Mouse (Mus musculus): ENCODE measurements at regions not wholly inside any gene's neighbourhood (a gene's known extent, or its start where the extent isn't known, plus 50 kb on each side); places are given as distances from the start of the nearest gene placed in this dataset.

GRCm38 (mm10) chr9:85521342-85521741, 194.2 kb upstream of the Tent5a start:
- H3K4me3 ChIP-seq: no peak overlapping the region
- H3K27ac ChIP-seq: no peak overlapping the region
- no peaks in the 10 kb centered on the region for H3K27me3 ChIP-seq (ENCODE audit: control insufficient read depth, insufficient read depth, low read length)
- 31% methylated on average over 2 of the region's 2 CpGs for WGBS
- intact Hi-C loops (cut with DNase I): no loop called here
- TF ChIP-seq CTCF (IDR thresholded peaks at IDR 0.05) (peak; percentile 37; the same call in 1 of the 2 replicates), POLR2A (IDR thresholded peaks at IDR 0.05; ENCODE audit: insufficient read depth, low read depth, low read length) (no peak), EP300 (IDR thresholded peaks at IDR 0.05; ENCODE audit: insufficient read depth, low read depth, low read length) (no peak)
- H3K79me2 ChIP-seq (replicated peaks; ENCODE audit: control insufficient read depth, insufficient read depth, low read length): no peaks in the 10 kb centered on the region
- no peak for DNase-seq
- no peak overlapping the region for H3K9ac ChIP-seq (ENCODE audit: low read depth, low read length)
- no peaks in the 10 kb centered on the region for H3K4me1 ChIP-seq (ENCODE audit: control insufficient read depth, insufficient read depth, low read length)
- no peaks in the 10 kb centered on the region for H3K36me3 ChIP-seq (ENCODE audit: control insufficient read depth, insufficient read depth, low read length)

GRCm38 (mm10) chr9:85520941-85521340, 193.8 kb upstream of the Tent5a start:
- DNase-seq: no peak
- intact Hi-C loops (cut with DNase I): no loop called here
- no peaks in the 10 kb centered on the region for H3K27me3 ChIP-seq (ENCODE audit: control insufficient read depth, insufficient read depth, low read length)
- H3K9ac ChIP-seq (ENCODE audit: low read depth, low read length): no peak overlapping the region
- no peaks in the 10 kb centered on the region for H3K4me1 ChIP-seq (ENCODE audit: control insufficient read depth, insufficient read depth, low read length)
- no peak overlapping the region for H3K27ac ChIP-seq
- H3K4me3 ChIP-seq: no peak overlapping the region
- H3K36me3 ChIP-seq (ENCODE audit: control insufficient read depth, insufficient read depth, low read length): no peaks in the 10 kb centered on the region
- 79% methylated on average over 6 of the region's 6 CpGs for WGBS
- no peak for TF ChIP-seq CTCF (IDR thresholded peaks at IDR 0.05)
- TF ChIP-seq EP300 (IDR thresholded peaks at IDR 0.05; ENCODE audit: insufficient read depth, low read depth, low read length): no peak
- no peak for TF ChIP-seq POLR2A (IDR thresholded peaks at IDR 0.05; ENCODE audit: insufficient read depth, low read depth, low read length)
- no peaks in the 10 kb centered on the region for H3K79me2 ChIP-seq (replicated peaks; ENCODE audit: control insufficient read depth, insufficient read depth, low read length)

GRCm38 (mm10) chr9:85499006-85499405, 171.9 kb upstream of the Tent5a start:
- Histone ChIP-seq H3K36me3 (ENCODE audit: control insufficient read depth, insufficient read depth, low read length) (no peaks in the 10 kb centered on the region), H3K27ac (no peak overlapping the region), H3K79me2 (replicated peaks; ENCODE audit: control insufficient read depth, insufficient read depth, low read length) (no peaks in the 10 kb centered on the region), H3K4me3 (no peak overlapping the region), H3K27me3 (ENCODE audit: control insufficient read depth, insufficient read depth, low read length) (no peaks in the 10 kb centered on the region), H3K9ac (ENCODE audit: low read depth, low read length) (no peak overlapping the region), H3K4me1 (ENCODE audit: control insufficient read depth, insufficient read depth, low read length) (no peaks in the 10 kb centered on the region)
- DNase-seq: no peak
- no peak for TF ChIP-seq CTCF (IDR thresholded peaks at IDR 0.05)
- TF ChIP-seq EP300 (IDR thresholded peaks at IDR 0.05; ENCODE audit: insufficient read depth, low read depth, low read length): no peak
- TF ChIP-seq POLR2A (IDR thresholded peaks at IDR 0.05; ENCODE audit: insufficient read depth, low read depth, low read length): no peak
- intact Hi-C loops (cut with DNase I): no loop called here
- WGBS: 79% methylated on average over 4 of the region's 4 CpGs

GRCm38 (mm10) chr9:85497348-85497747, 170.2 kb upstream of the Tent5a start:
- Histone ChIP-seq H3K9ac (ENCODE audit: low read depth, low read length) (no peak overlapping the region), H3K79me2 (replicated peaks; ENCODE audit: control insufficient read depth, insufficient read depth, low read length) (no peaks in the 10 kb centered on the region), H3K36me3 (ENCODE audit: control insufficient read depth, insufficient read depth, low read length) (no peaks in the 10 kb centered on the region), H3K27me3 (ENCODE audit: control insufficient read depth, insufficient read depth, low read length) (no peaks in the 10 kb centered on the region), H3K4me1 (ENCODE audit: control insufficient read depth, insufficient read depth, low read length) (no peaks in the 10 kb centered on the region), H3K27ac (no peak overlapping the region), H3K4me3 (no peak overlapping the region)
- 97% methylated on average over 1 of the region's 1 CpGs for WGBS
- no peak for DNase-seq
- TF ChIP-seq EP300 (IDR thresholded peaks at IDR 0.05; ENCODE audit: insufficient read depth, low read depth, low read length) (no peak), CTCF (IDR thresholded peaks at IDR 0.05) (no peak)
- intact Hi-C loops (cut with DNase I): no loop called here

- Histone ChIP-seq H3K36me3 (ENCODE audit: control insufficient read depth, insufficient read depth, low read length) (no peaks in the 10 kb centered on the region), H3K27me3 (ENCODE audit: control insufficient read depth, insufficient read depth, low read length) (no peaks in the 10 kb centered on the region), H3K4me1 (ENCODE audit: control insufficient read depth, insufficient read depth, low read length) (no peaks in the 10 kb centered on the region), H3K4me3 (no peak overlapping the region), H3K27ac (no peak overlapping the region), H3K9ac (ENCODE audit: low read depth, low read length) (no peak overlapping the region), H3K79me2 (replicated peaks; ENCODE audit: control insufficient read depth, insufficient read depth, low read length) (no peaks in the 10 kb centered on the region)
- no peak for DNase-seq
- 75% methylated on average over 8 of the region's 8 CpGs for WGBS
- TF ChIP-seq CTCF (IDR thresholded peaks at IDR 0.05) (no peak), POLR2A (IDR thresholded peaks at IDR 0.05; ENCODE audit: insufficient read depth, low read depth, low read length) (no peak), EP300 (IDR thresholded peaks at IDR 0.05; ENCODE audit: insufficient read depth, low read depth, low read length) (no peak)
- intact Hi-C loops (cut with DNase I): no loop called here
These were observed 169.5 kb upstream of the Tent5a start for GRCm38 (mm10) chr9:85496506-85497239.

- Histone ChIP-seq H3K36me3 (ENCODE audit: control insufficient read depth, insufficient read depth, low read length) (no peaks in the 10 kb centered on the region), H3K27me3 (ENCODE audit: control insufficient read depth, insufficient read depth, low read length) (no peaks in the 10 kb centered on the region), H3K27ac (no peak overlapping the region), H3K79me2 (replicated peaks; ENCODE audit: control insufficient read depth, insufficient read depth, low read length) (no peaks in the 10 kb centered on the region), H3K4me1 (ENCODE audit: control insufficient read depth, insufficient read depth, low read length) (no peaks in the 10 kb centered on the region), H3K4me3 (no peak overlapping the region), H3K9ac (ENCODE audit: low read depth, low read length) (no peak overlapping the region)
- TF ChIP-seq CTCF (IDR thresholded peaks at IDR 0.05): no peak
- TF ChIP-seq POLR2A (IDR thresholded peaks at IDR 0.05; ENCODE audit: insufficient read depth, low read depth, low read length): no peak
- no peak for TF ChIP-seq EP300 (IDR thresholded peaks at IDR 0.05; ENCODE audit: insufficient read depth, low read depth, low read length)
- intact Hi-C loops (cut with DNase I): no loop called here
- no peak for DNase-seq
- WGBS: 77% methylated on average over 4 of the region's 4 CpGs
These were observed 167.9 kb upstream of the Tent5a start for GRCm38 (mm10) chr9:85495056-85495455.

Data from heart, adult 2 months (tissue).